Mouse (Mus musculus): Measurements from ENCODE around the gene Espnl.

DNA sequence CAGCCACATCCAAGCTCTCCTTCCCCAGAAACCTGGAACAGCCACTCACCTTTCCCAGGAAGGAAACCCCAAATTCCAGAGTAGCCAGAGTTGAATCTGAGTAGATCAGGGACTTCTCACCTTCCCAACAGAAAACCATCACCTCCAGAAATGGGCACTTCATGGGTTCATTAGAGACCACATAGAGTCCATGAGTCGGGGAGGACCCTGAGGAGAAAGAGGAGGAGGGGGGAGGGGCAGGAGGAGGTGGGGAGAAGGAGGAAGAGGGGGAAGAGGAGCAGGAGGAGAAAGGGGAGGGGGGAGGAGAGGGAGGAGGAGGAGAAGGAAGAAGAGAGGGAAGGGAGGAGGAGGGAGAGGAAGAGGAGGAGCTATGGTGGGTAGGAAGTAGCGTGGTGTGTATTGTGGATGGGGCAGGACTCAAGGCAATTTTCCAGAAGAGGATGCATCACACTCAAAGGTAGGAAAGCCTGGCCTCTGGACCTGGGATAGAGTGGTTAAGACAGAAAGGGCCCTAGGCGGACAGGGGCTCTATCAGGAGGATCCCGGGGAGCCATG lies 3.7 kb downstream of the Espnl start:
- TF ChIP-seq CTCF (IDR thresholded peaks at IDR 0.05; ENCODE audit: low read depth), result no peak
- TF ChIP-seq EP300 (IDR thresholded peaks at IDR 0.05; ENCODE audit: low read depth), result no peak
